Mouse (Mus musculus) frontal cortex, adult (tissue): ENCODE results near the gene Commd4.

Experiments used
- ATAC-seq: cut with Nextera tagmentation; 2 replicates; pipeline ENCODE4 v1.9.2; 2017; ENCODE audit warnings: mild to moderate bottlenecking, moderate library complexity, mixed read lengths; ENCODE audit not compliant: low TSS enrichment

Gene Commd4

GRCm38 (mm10) chr9:57141417-57142353, 16.4 kb downstream of the Commd4 start:
- ATAC-seq = no peak

- ATAC-seq = no peak
Measured at GRCm38 (mm10) chr9:57139571-57139970, 18.6 kb downstream of the Commd4 start.

DNA sequence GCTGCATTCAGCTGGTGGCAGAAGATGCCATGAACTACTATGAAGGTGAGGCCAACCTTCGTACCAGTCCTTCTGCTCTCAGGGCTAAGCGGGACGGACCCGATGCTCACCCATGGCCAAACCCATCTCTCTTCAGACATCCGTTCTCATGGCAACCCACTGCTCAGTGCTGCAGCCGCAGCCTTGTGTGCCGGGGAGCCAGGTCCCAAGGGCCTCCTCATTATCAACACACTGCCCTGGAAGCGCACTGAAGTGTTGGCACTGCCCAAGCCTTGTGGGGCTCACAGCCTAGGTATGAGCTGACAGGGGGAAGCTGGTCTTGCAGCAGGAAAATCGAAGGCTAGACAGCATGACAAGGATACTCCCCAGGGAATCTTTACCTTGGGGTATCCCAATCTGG, 19.0 kb downstream of the Commd4 start:
- no peak for ATAC-seq

- no peak for ATAC-seq
Measured at GRCm38 (mm10) chr9:57138507-57138906, 19.6 kb downstream of the Commd4 start.

DNA sequence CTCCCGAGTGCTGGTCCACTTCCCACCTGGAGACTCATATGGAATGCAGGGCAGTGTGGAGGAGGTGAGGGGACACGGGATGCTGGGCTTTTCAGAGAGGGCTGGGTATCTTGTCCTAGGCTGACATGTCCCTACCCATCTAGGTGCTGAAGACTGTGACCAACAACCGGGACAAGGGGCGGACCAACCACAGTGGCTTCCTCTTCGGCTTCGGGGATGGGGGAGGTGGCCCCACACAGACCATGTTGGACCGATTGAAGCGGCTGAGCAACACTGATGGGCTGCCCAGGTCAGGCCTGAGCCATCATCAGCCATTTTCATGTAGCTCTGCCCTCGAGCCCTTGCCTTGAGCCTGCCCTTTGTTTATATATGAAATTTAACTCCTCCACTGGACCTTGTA, 20.4 kb downstream of the Commd4 start:
- ATAC-seq = no peak

DNA sequence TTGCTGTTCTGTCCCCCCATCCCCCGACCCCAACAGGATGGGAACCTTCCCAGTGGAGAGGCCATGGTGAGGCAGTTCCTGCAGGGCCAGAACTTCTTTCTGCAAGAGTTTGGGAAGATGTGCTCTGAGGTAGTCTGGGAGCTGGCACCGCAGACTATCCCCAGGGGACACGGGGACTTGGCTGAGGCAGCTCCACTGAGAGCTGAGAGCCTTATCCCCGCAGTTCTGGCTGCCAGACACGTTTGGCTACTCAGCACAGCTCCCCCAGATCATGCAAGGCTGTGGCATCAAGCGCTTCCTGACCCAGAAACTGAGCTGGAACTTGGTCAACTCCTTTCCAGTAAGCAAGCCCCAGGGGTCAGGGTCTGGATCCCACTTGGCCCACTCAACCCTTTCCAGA, 20.9 kb downstream of the Commd4 start:
- ATAC-seq = no peak

GRCm38 (mm10) chr9:57130577-57131433, 27.3 kb downstream of the Commd4 start, which contains the start of gene Man2c1:
Gene Man2c1 (plus strand): TSS chr9:57130690.
- ATAC-seq = peak; percentile 91

DNA sequence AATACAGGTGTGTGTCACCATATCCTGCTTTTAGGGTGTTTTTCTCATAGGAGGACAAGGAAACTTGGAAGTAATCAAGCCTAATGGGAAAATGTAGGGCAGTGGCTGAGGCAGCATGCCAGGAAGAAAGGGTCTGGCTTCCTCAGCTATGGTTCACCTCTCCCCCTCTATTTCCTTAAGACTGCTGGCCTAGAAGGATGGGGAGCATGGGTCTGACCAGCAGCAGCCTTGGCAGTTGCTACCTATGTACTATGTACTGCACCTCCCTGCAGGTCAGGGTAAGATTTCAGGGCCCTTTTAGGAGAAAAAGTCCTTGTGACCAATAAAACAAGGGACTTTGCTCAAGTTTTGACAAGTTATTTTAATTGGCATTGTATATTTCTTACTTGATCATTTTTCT, 28.5 kb downstream of the Commd4 start:
- no peak for ATAC-seq

GRCm38 (mm10) chr9:57117261-57117755, 40.8 kb downstream of the Commd4 start:
- no peak for ATAC-seq
